Mouse (Mus musculus) T-helper 1 cell (primary cell): ENCODE data around the gene Hand2.

Experiments used
- in situ Hi-C: fragments of 300-600 bp; cut with MboI, MseI; formaldehyde crosslinking; loops from one replicate; pipeline ENCODE4 v1.15.1; 2025; ENCODE audit warnings: high pct_unique_total_duplicates

Hand2 gene

GRCm38 (mm10) chr8:57339711-57340650 is 19.2 kb downstream of the Hand2 start:
- in situ Hi-C loops, result no loop called here

- in situ Hi-C loops, result no loop called here
Observed at GRCm38 (mm10) chr8:57340840-57341540, 20.2 kb downstream of the Hand2 start.

GRCm38 (mm10) chr8:57341541-57341840 is 20.7 kb downstream of the Hand2 start:
- in situ Hi-C loops, result no loop called here

GRCm38 (mm10) chr8:57342386-57343090 is 21.8 kb downstream of the Hand2 start:
- in situ Hi-C loops, result no loop called here

- in situ Hi-C loops, result no loop called here
Observed at GRCm38 (mm10) chr8:57343731-57344315, 23.0 kb downstream of the Hand2 start.

- in situ Hi-C loops, result no loop called here
Observed at GRCm38 (mm10) chr8:57344956-57345870, 24.4 kb downstream of the Hand2 start.

GRCm38 (mm10) chr8:57346371-57346770 is 25.6 kb downstream of the Hand2 start:
- in situ Hi-C loops, result no loop called here

- in situ Hi-C loops, result no loop called here
Observed at GRCm38 (mm10) chr8:57347141-57347540, 26.4 kb downstream of the Hand2 start.

- in situ Hi-C loops, result no loop called here
Observed at GRCm38 (mm10) chr8:57348251-57348650, 27.5 kb downstream of the Hand2 start.

- in situ Hi-C loops, result no loop called here
Observed at GRCm38 (mm10) chr8:57348866-57349520, 28.2 kb downstream of the Hand2 start.

- in situ Hi-C loops, result no loop called here
Observed at GRCm38 (mm10) chr8:57351861-57352260, 31.1 kb downstream of the Hand2 start.

GRCm38 (mm10) chr8:57353346-57354305 is 32.8 kb downstream of the Hand2 start:
- in situ Hi-C loops, result no loop called here

- in situ Hi-C loops, result no loop called here
Observed at GRCm38 (mm10) chr8:57354876-57355275, 34.1 kb downstream of the Hand2 start.

- in situ Hi-C loops, result no loop called here
Observed at GRCm38 (mm10) chr8:57356529-57357325, 35.9 kb downstream of the Hand2 start.

- in situ Hi-C loops, result no loop called here
Observed at GRCm38 (mm10) chr8:57360493-57360892, 39.7 kb downstream of the Hand2 start.

GRCm38 (mm10) chr8:57361003-57361805 is 40.4 kb downstream of the Hand2 start:
- in situ Hi-C loops, result no loop called here

- in situ Hi-C loops, result no loop called here
Observed at GRCm38 (mm10) chr8:57362881-57363280, 42.1 kb downstream of the Hand2 start.
